ENCODE assay signal across 14 mouse cellular contexts in the genomic region with DNA sequence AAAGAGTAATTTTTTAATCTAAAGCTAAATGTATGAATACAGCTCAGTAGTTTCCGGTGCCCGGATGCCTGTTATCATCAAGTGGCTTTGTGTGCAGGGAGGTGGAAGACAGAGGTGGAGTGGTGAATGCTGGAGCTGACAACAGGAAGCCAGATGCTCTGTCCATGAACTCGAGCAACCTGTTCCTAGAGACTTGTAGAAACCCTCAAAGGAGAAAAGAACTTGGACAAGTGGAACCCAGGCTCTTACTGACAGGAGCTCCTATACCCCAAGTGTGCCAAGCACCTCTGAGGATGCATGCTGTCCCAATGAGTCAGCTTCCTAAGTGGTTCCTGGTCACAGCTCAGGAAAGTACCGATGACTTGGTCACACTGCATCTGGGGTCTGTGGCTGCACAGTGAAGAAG. TPM values are rescaled to one million over a fixed set of nuclear protein-coding genes. Genes with fewer than 3 reads are reported as not detected.
DNase-seq lines count a peak whose midpoint lies in the region; ATAC-seq lines count a peak whose summit lies in the region.
"Had no signal": no experiment of that assay in that cellular context is flagged by ENCODE, and none has a peak within 500 bp of the region (broad histone marks: within the 10 kb centered on the region; RNA-seq: fewer than 3 reads in every experiment).

No protein-coding gene starts in this region.

- intact Hi-C loops in heart, postnatal 25 days (cut with DNase I), result loop anchor here (5.0 kb wide), 1 partner anchor 41 kb away; the partner anchor contains the start of gene Mrvi1

- peaks cover 13% of the 10 kb centered on the region for H3K4me1 ChIP-seq in heart, embryonic 15.5 days (replicated peaks)
- H3K4me1 ChIP-seq in brown adipose tissue, adult 24 weeks (ENCODE audit: control insufficient read depth, insufficient read depth, insufficient read length, low read length), result peaks cover 13% of the 10 kb centered on the region
- H3K4me1 ChIP-seq in liver, embryonic 15.5 days (replicated peaks), result peaks cover 21% of the 10 kb centered on the region
- H3K4me1 ChIP-seq: neural tube, embryonic 12.5 days had no signal

- H3K4me2 ChIP-seq in heart, embryonic 15.5 days, result no peak overlapping the region
- H3K4me2 ChIP-seq in liver, embryonic 15.5 days, result peak overlapping the region; percentile 9; the same call in 1 of the 2 replicates
- H3K4me2 ChIP-seq: hindbrain, embryonic 12.5 days; lung, embryonic 14.5 days; neural tube, embryonic 12.5 days had no signal

- H3K4me3 ChIP-seq in heart, embryonic 15.5 days, result no peak overlapping the region
- no peak overlapping the region for H3K4me3 ChIP-seq in brown adipose tissue, adult 24 weeks (ENCODE audit: insufficient read depth, low read depth, low read length)
- no peak overlapping the region for H3K4me3 ChIP-seq in liver, embryonic 15.5 days (replicated peaks)
- H3K4me3 ChIP-seq: hindbrain, embryonic 12.5 days; neural tube, embryonic 12.5 days had no signal

- H3K36me3 ChIP-seq in heart, embryonic 15.5 days, result no peaks in the 10 kb centered on the region
- no peaks in the 10 kb centered on the region for H3K36me3 ChIP-seq in liver, embryonic 15.5 days (replicated peaks)
- H3K36me3 ChIP-seq: hindbrain, embryonic 12.5 days; neural tube, embryonic 12.5 days had no signal

- H3K9ac ChIP-seq in heart, embryonic 15.5 days, result no peak overlapping the region
- peak overlapping the region; percentile 6; the same call in 1 of the 2 replicates for H3K9ac ChIP-seq in liver, embryonic 15.5 days
- H3K9ac ChIP-seq: hindbrain, embryonic 12.5 days; lung, embryonic 14.5 days; neural tube, embryonic 12.5 days had no signal

- peak overlapping the region; percentile 41 for H3K27ac ChIP-seq in heart, embryonic 15.5 days
- peak overlapping the region; percentile 26 for H3K27ac ChIP-seq in brown adipose tissue, adult 24 weeks (replicated peaks; ENCODE audit: low read depth, low read length)
- peak overlapping the region; percentile 79 for H3K27ac ChIP-seq in liver, embryonic 15.5 days (replicated peaks)
- H3K27ac ChIP-seq: hindbrain, embryonic 12.5 days; neural tube, embryonic 12.5 days had no signal

- no peak for DNase-seq in heart, postnatal 25 days (ENCODE audit: low spot score)
- DNase-seq in 416B (ENCODE audit: low read depth), result peak; percentile 92
- no peak for DNase-seq in cerebellum, adult 18-20 months
- DNase-seq in embryo, embryonic 9.5 days (ENCODE audit: extremely low spot score), result no peak
- DNase-seq in spleen, postnatal 14 days (ENCODE audit: low spot score in 2 of 2), result no peak
- DNase-seq: cerebellum, adult 2 months; lung, embryonic 14.5 days; thymus, adult 2 months had no signal

- H3K9me3 ChIP-seq in heart, embryonic 15.5 days (replicated peaks), result no peaks in the 10 kb centered on the region
- no peaks in the 10 kb centered on the region for H3K9me3 ChIP-seq in liver, embryonic 15.5 days (replicated peaks)
- H3K9me3 ChIP-seq: hindbrain, embryonic 12.5 days; neural tube, embryonic 12.5 days had no signal

- no peak for ATAC-seq in heart, embryonic 15.5 days (replicated peaks; ENCODE audit: insufficient number of reproducible peaks, insufficient read depth, low FRiP score, low read depth)
- ATAC-seq in liver, embryonic 15.5 days (ENCODE audit: insufficient read depth), result peak; percentile 51

- WGBS in heart, embryonic 15.5 days, result 40% methylated on average over 4 of the region's 4 CpGs
- WGBS in liver, embryonic 15.5 days (ENCODE audit: insufficient replicate concordance), result 30% methylated on average over 4 of the region's 4 CpGs

- no peaks in the 10 kb centered on the region for H3K27me3 ChIP-seq in heart, embryonic 15.5 days
- H3K27me3 ChIP-seq in liver, embryonic 15.5 days, result 0 out of 2 replicates have a peak, but pooled peaks cover 4% of the 10 kb centered on the region
- H3K27me3 ChIP-seq: CH12.LX; hindbrain, embryonic 12.5 days; neural tube, embryonic 12.5 days had no signal

RNA-seq across cellular contexts. Expression of gene Mrvi1, which starts 41.1 kb away (rescaled TPM):
- 3.7 and 5.1 TPM in 2 replicates for polyA plus RNA-seq in heart, embryonic 15.5 days (2015; fragmentation: Nextera tagmentation; extraction: Ambion mirVana)
- total RNA-seq in heart, postnatal 25 days (2021), result 10 to 100 TPM; 10.6 to 16.1 TPM
- polyA plus RNA-seq in brown adipose tissue, adult 24 weeks (2012; ENCODE audit: insufficient read depth, insufficient read length, missing spikeins), result 1.5 and 2.0 TPM in 2 replicates
- 4.0 and 4.3 TPM in 2 replicates for polyA plus RNA-seq in liver, embryonic 15.5 days (2015; fragmentation: Nextera tagmentation; extraction: Ambion mirVana)
- total RNA-seq: CH12.LX had no signal

Comparison
In these comparisons a context has a peak if more than half of its experiments do, and no peak if none do; other contexts are left out.
1. H3K27ac ChIP-seq: peak in every context shown above with its lines; median percentile 79 in liver, embryonic 15.5 days; 41 in heart, embryonic 15.5 days; 26 in brown adipose tissue, adult 24 weeks.